Mouse (Mus musculus) heart, embryonic 16.5 days (tissue): ENCODE measurements around the gene Rps19. TPM values are rescaled to one million over a fixed set of nuclear protein-coding genes. Genes with fewer than 3 reads are reported as not detected.
A peak's percentile ranks its signal among the peaks of the same experiment; 100 is the strongest.

Experiments used
- ATAC-seq: fragments of 200-750 bp; cut with Nextera tagmentation; replicated peaks from 2 replicates; pipeline ENCODE4 v1.8.0; 2017; ENCODE audit warnings: moderate number of reproducible peaks; ENCODE audit not compliant: insufficient read depth, low FRiP score; ENCODE audit errors: extremely low read depth
- H3K27ac ChIP-seq: fragments of 300-500 bp; sonication (generic); 2 replicates; pipeline ENCODE4 v1.5.1; 2014; ENCODE audit warnings: mild to moderate bottlenecking, low read length, control low read depth, moderate library complexity
- H3K27me3 ChIP-seq: fragments of 300-500 bp; sonication (generic); 2 replicates; pipeline ENCODE4 v1.6.1; 2014; ENCODE audit warnings: low read length, mixed read lengths; ENCODE audit not compliant: control insufficient read depth, insufficient read depth
- H3K36me3 ChIP-seq: fragments of 300-500 bp; sonication (generic); 2 replicates; pipeline ENCODE4 v1.6.1; 2014; ENCODE audit not compliant: control insufficient read depth, insufficient read depth
- H3K4me1 ChIP-seq: fragments of 300-500 bp; sonication (generic); 2 replicates; pipeline ENCODE4 v1.6.1; 2014; ENCODE audit warnings: low read length, mixed read lengths; ENCODE audit not compliant: control insufficient read depth, insufficient read depth
- H3K4me2 ChIP-seq: fragments of 300-500 bp; sonication (generic); 2 replicates; pipeline ENCODE4 v1.6.1; 2014; ENCODE audit warnings: low read depth, mild to moderate bottlenecking, control low read depth, low read length
- H3K4me3 ChIP-seq: fragments of 300-500 bp; sonication (generic); 2 replicates; pipeline ENCODE4 v1.5.1; 2014; ENCODE audit warnings: mild to moderate bottlenecking, control low read depth, low read length
- H3K9ac ChIP-seq: fragments of 300-500 bp; sonication (generic); 2 replicates; pipeline ENCODE4 v1.6.1; 2014; ENCODE audit warnings: low read length, control low read depth
- H3K9me3 ChIP-seq: fragments of 300-500 bp; sonication (generic); replicated peaks from 2 replicates; pipeline ENCODE4 v1.6.1; 2016; ENCODE audit warnings: low read length; ENCODE audit not compliant: control insufficient read depth
- WGBS: fragments of 180-500 bp; shearing (Covaris S2); extraction: QIAGEN DNeasy Blood & Tissue Kit; methylation state at CpG from one replicate; pipeline ENCODE4 v1.1.7; 2014; 5-methylcytosine and 5-hydroxymethylcytosine counted together
- polyA plus RNA-seq: library from polyadenylated mRNA; unstranded; fragments of >200 nt; fragmentation: Nextera tagmentation; extraction: Ambion mirVana; gene quantifications from 2 replicates; pipeline ENCODE4 v1.2.1, GENCODE M21; 2015

Rps19 gene
- polyA plus RNA-seq, 1 experiment from 2014 or later, result 1,139 TPM

GRCm38 (mm10) chr7:24850162-24850561, 34.0 kb upstream of the Rps19 start:
- Histone ChIP-seq H3K4me3 (no peak overlapping the region), H3K9ac (no peak overlapping the region), H3K4me2 (no peak overlapping the region), H3K4me1 (no peaks in the 10 kb centered on the region), H3K9me3 (no peaks in the 10 kb centered on the region), H3K27me3 (no peaks in the 10 kb centered on the region), H3K36me3 (no peaks in the 10 kb centered on the region), H3K27ac (no peak overlapping the region)
- WGBS, result 8% methylated on average over 5 of the region's 5 CpGs
- ATAC-seq, result no peak

- Histone ChIP-seq H3K4me3 (no peak overlapping the region), H3K9me3 (no peaks in the 10 kb centered on the region), H3K27ac (no peak overlapping the region; the same call in 1 of the 2 replicates), H3K27me3 (no peaks in the 10 kb centered on the region), H3K9ac (no peak overlapping the region), H3K4me2 (no peak overlapping the region), H3K4me1 (no peaks in the 10 kb centered on the region), H3K36me3 (no peaks in the 10 kb centered on the region)
- 0 out of 2 replicates have a peak, but pooled peaks have one; percentile 14 for ATAC-seq
- WGBS, result 23% methylated on average over 6 of the region's 6 CpGs
These were observed 33.3 kb upstream of the Rps19 start for GRCm38 (mm10) chr7:24850899-24851303.

GRCm38 (mm10) chr7:24851596-24852325, 32.4 kb upstream of the Rps19 start:
- no peak for ATAC-seq
- WGBS, result 79% methylated on average over 5 of the region's 5 CpGs
- H3K27ac ChIP-seq, result no peak overlapping the region
- H3K4me3 ChIP-seq, result no peak overlapping the region
- H3K9me3 ChIP-seq, result no peaks in the 10 kb centered on the region
- H3K4me1 ChIP-seq, result no peaks in the 10 kb centered on the region
- no peak overlapping the region for H3K9ac ChIP-seq
- no peak overlapping the region for H3K4me2 ChIP-seq
- H3K36me3 ChIP-seq, result no peaks in the 10 kb centered on the region
- H3K27me3 ChIP-seq, result no peaks in the 10 kb centered on the region

- Histone ChIP-seq H3K9me3 (no peaks in the 10 kb centered on the region), H3K4me3 (no peak overlapping the region), H3K4me1 (no peaks in the 10 kb centered on the region), H3K4me2 (no peak overlapping the region), H3K27me3 (no peaks in the 10 kb centered on the region), H3K27ac (no peak overlapping the region), H3K9ac (no peak overlapping the region), H3K36me3 (no peaks in the 10 kb centered on the region)
- 72% methylated on average over 8 of the region's 8 CpGs for WGBS
- ATAC-seq, result no peak
These were observed 31.5 kb upstream of the Rps19 start for GRCm38 (mm10) chr7:24852557-24853232.

- Histone ChIP-seq H3K27ac (no peak overlapping the region), H3K9ac (no peak overlapping the region), H3K4me1 (no peaks in the 10 kb centered on the region), H3K27me3 (no peaks in the 10 kb centered on the region), H3K36me3 (no peaks in the 10 kb centered on the region), H3K4me2 (no peak overlapping the region), H3K9me3 (no peaks in the 10 kb centered on the region), H3K4me3 (no peak overlapping the region)
- no peak for ATAC-seq
These were observed 31.0 kb upstream of the Rps19 start for GRCm38 (mm10) chr7:24853233-24853563.

GRCm38 (mm10) chr7:24853695-24854094, 30.5 kb upstream of the Rps19 start:
- 25% methylated on average over 7 of the region's 7 CpGs for WGBS
- no peak for ATAC-seq
- H3K4me2 ChIP-seq, result no peak overlapping the region
- H3K36me3 ChIP-seq, result no peaks in the 10 kb centered on the region
- H3K4me1 ChIP-seq, result no peaks in the 10 kb centered on the region
- no peak overlapping the region for H3K9ac ChIP-seq
- no peaks in the 10 kb centered on the region for H3K9me3 ChIP-seq
- H3K27ac ChIP-seq, result no peak overlapping the region
- no peak overlapping the region for H3K4me3 ChIP-seq
- no peaks in the 10 kb centered on the region for H3K27me3 ChIP-seq

GRCm38 (mm10) chr7:24856460-24857120, 27.6 kb upstream of the Rps19 start:
- Histone ChIP-seq H3K4me3 (no peak overlapping the region), H3K4me2 (no peak overlapping the region), H3K27me3 (no peaks in the 10 kb centered on the region), H3K9ac (no peak overlapping the region), H3K9me3 (no peaks in the 10 kb centered on the region), H3K27ac (no peak overlapping the region), H3K4me1 (no peaks in the 10 kb centered on the region), H3K36me3 (no peaks in the 10 kb centered on the region)
- WGBS, result 43% methylated on average over 6 of the region's 6 CpGs
- ATAC-seq, result no peak

GRCm38 (mm10) chr7:24859234-24859633, 24.9 kb upstream of the Rps19 start:
- H3K9me3 ChIP-seq, result no peaks in the 10 kb centered on the region
- no peak overlapping the region for H3K4me3 ChIP-seq
- H3K9ac ChIP-seq, result no peak overlapping the region
- no peak overlapping the region for H3K4me2 ChIP-seq
- no peaks in the 10 kb centered on the region for H3K36me3 ChIP-seq
- H3K4me1 ChIP-seq, result no peaks in the 10 kb centered on the region
- no peaks in the 10 kb centered on the region for H3K27me3 ChIP-seq
- ATAC-seq, result no peak
- WGBS, result 73% methylated on average over 5 of the region's 5 CpGs
- H3K27ac ChIP-seq, result no peak overlapping the region

- 79% methylated on average over 7 of the region's 7 CpGs for WGBS
- Histone ChIP-seq H3K4me1 (no peaks in the 10 kb centered on the region), H3K27me3 (no peaks in the 10 kb centered on the region), H3K4me3 (no peak within 1 kb of the TSS), H3K36me3 (no peaks in the 10 kb centered on the region), H3K27ac (no peak within 1 kb of the TSS), H3K9me3 (no peaks in the 10 kb centered on the region), H3K4me2 (no peak within 1 kb of the TSS), H3K9ac (no peak within 1 kb of the TSS)
- no peak for ATAC-seq
These were observed 22.3 kb upstream of the Rps19 start, which contains the start of gene Gm9844 for GRCm38 (mm10) chr7:24861913-24862312. Gm9844 (plus strand) TSS chr7:24862213.
